Mouse (Mus musculus) midbrain, embryonic 16.5 days (tissue): Measurements from ENCODE around the gene Irf5. TPM values are rescaled to one million over a fixed set of nuclear protein-coding genes. Genes with fewer than 3 reads are reported as not detected.

ENCODE experiments used
- ATAC-seq: fragments of 200-750 bp; cut with Nextera tagmentation; 2 replicates; pipeline ENCODE4 v1.8.0; 2017; ENCODE audit warnings: moderate TSS enrichment
- H3K27ac ChIP-seq: fragments of 300-500 bp; sonication (generic); 2 replicates; pipeline ENCODE4 v1.5.1; 2014; ENCODE audit warnings: mild to moderate bottlenecking, low read length, mixed read lengths
- H3K27me3 ChIP-seq: fragments of 300-500 bp; sonication (generic); 2 replicates; pipeline ENCODE4 v1.6.1; 2014; ENCODE audit warnings: low read depth, low read length, mixed read lengths; ENCODE audit not compliant: control insufficient read depth, insufficient read depth
- H3K36me3 ChIP-seq: fragments of 300-500 bp; sonication (generic); 2 replicates; pipeline ENCODE4 v1.6.1; 2014; ENCODE audit warnings: mild to moderate bottlenecking, low read length, moderate library complexity, mixed read lengths; ENCODE audit not compliant: control insufficient read depth, insufficient read depth
- H3K4me1 ChIP-seq: fragments of 300-500 bp; sonication (generic); 2 replicates; pipeline ENCODE4 v1.6.1; 2014; ENCODE audit warnings: mild to moderate bottlenecking, low read length, mixed read lengths; ENCODE audit not compliant: control insufficient read depth, insufficient read depth
- H3K4me2 ChIP-seq: fragments of 300-500 bp; sonication (generic); 2 replicates; pipeline ENCODE4 v1.6.1; 2014; ENCODE audit warnings: mild to moderate bottlenecking, low read length, mixed read lengths
- H3K4me3 ChIP-seq: fragments of 300-500 bp; sonication (generic); 2 replicates; pipeline ENCODE4 v1.5.1; 2014; ENCODE audit warnings: low read depth, mild to moderate bottlenecking, low read length, moderate library complexity, mixed read lengths
- H3K9ac ChIP-seq: fragments of 300-500 bp; sonication (generic); 2 replicates; pipeline ENCODE4 v1.6.1; 2014; ENCODE audit warnings: low read depth, low read length, mixed read lengths
- H3K9me3 ChIP-seq: fragments of 300-500 bp; sonication (generic); replicated peaks from 2 replicates; pipeline ENCODE4 v1.6.1; 2014; ENCODE audit warnings: mild to moderate bottlenecking, low read length, mixed read lengths; ENCODE audit not compliant: control insufficient read depth, poor library complexity, severe bottlenecking
- WGBS: fragments of 180-500 bp; shearing (Covaris S2); extraction: QIAGEN DNeasy Blood & Tissue Kit; methylation state at CpG from one replicate; pipeline ENCODE4 v1.1.7; 2014; 5-methylcytosine and 5-hydroxymethylcytosine counted together
- polyA plus RNA-seq: library from polyadenylated mRNA; unstranded; fragments of >200 nt; fragmentation: Nextera tagmentation; extraction: Ambion mirVana; gene quantifications from 2 replicates; pipeline ENCODE4 v1.2.1, GENCODE M21; 2015

Irf5 gene
- polyA plus RNA-seq, 1 experiment from 2014 or later = 1.5 TPM

DNA sequence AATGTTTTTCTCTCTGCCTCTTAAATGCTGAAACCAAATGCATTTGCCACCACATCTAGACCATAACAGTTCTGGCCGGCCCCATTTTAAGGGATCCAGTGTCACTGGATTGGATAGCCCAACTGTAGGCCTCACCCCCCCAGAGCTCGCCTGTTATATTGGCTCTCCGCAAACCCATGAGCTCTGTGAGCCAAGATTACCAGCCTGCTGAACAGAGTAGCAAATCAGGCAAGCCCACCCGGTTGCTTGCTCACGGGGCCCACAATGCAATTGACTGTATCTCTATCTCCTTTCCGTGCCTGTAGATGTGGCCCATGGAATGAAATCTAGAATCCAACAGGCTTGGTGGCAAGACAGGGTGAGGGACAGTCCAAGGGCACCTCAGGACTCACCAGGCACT, 25.6 kb upstream of the Irf5 start:
- no peak overlapping the region for H3K4me3 ChIP-seq
- no peaks in the 10 kb centered on the region for H3K36me3 ChIP-seq
- no peak overlapping the region for H3K4me2 ChIP-seq
- H3K27me3 ChIP-seq = peaks cover 17% of the 10 kb centered on the region
- ATAC-seq = no peak
- 89% methylated on average over 6 of the region's 6 CpGs for WGBS
- H3K27ac ChIP-seq = no peak overlapping the region
- H3K9me3 ChIP-seq = no peaks in the 10 kb centered on the region
- no peaks in the 10 kb centered on the region for H3K4me1 ChIP-seq
- H3K9ac ChIP-seq = no peak overlapping the region

DNA sequence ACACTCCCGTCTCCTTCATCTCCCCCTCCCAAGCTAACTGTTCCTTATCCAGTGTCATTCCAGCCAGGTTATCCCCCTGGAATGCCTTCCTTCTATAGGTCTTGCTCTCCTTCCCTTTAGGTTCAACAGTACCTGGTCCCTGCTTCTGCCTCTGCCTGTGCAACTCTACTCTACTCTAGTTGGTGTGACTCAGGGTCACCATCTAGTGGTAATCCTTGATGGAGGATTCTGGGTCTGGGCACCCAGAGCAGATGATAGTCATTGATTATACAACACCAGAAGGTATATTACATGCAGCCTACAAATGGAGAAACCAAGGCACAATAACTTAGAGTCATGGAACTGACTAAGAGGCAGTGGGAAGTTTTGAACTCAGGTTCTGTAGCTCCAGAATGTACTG, 24.8 kb upstream of the Irf5 start:
- no peak for ATAC-seq
- no peaks in the 10 kb centered on the region for H3K4me1 ChIP-seq
- H3K9me3 ChIP-seq = no peaks in the 10 kb centered on the region
- no peak overlapping the region for H3K27ac ChIP-seq
- H3K9ac ChIP-seq = no peak overlapping the region
- H3K36me3 ChIP-seq = no peaks in the 10 kb centered on the region
- no peak overlapping the region for H3K4me2 ChIP-seq
- peaks cover 15% of the 10 kb centered on the region for H3K27me3 ChIP-seq
- 93% methylated on average over 1 of the region's 1 CpGs for WGBS
- H3K4me3 ChIP-seq = no peak overlapping the region

DNA sequence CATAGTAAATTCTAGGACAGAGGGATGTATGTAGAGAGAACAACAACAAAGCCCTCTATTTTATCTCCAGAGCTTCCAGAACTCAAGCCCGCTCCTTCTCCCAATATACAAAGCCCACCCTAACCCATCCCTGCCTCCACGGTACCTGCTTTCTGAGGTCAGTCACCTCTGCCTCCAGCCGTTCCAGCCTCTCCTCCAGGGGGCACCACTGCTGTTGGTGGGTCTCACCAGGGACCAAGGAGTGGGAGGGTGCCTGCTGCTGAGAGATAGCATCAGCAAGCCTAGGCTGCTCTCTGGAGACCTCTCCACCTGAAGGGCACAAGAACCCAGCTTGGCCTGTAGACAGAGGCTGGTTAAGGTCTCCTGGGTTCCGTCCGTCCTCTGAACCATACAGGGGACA, 20.9 kb upstream of the Irf5 start:
- H3K4me3 ChIP-seq = no peak overlapping the region
- no peak overlapping the region for H3K9ac ChIP-seq
- ATAC-seq = no peak
- no peak overlapping the region for H3K27ac ChIP-seq
- 0 out of 2 replicates have a peak, but pooled peaks cover 4% of the 10 kb centered on the region for H3K4me1 ChIP-seq
- H3K27me3 ChIP-seq = peaks cover 15% of the 10 kb centered on the region
- H3K9me3 ChIP-seq = no peaks in the 10 kb centered on the region
- 93% methylated on average over 5 of the region's 5 CpGs for WGBS
- H3K36me3 ChIP-seq = no peaks in the 10 kb centered on the region
- no peak overlapping the region for H3K4me2 ChIP-seq

DNA sequence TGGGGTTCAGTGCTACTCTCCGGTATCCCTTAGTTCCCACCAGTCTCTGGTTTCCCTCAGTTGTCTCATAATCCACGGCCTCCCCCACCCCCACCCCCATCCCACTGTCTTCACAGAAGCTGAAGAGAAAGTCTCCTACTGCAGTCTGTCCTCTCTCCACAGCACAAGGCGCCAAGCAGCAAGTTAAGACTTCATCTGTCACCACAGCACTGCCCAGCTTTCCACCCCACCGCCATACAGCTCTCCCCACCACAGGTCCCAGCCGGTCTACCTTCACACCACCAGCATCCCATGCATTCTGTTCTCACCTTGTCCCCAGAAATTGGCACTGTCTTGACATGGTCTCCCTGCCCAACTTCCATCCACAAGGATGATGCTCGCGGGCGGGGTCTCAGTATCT, 19.6 kb upstream of the Irf5 start:
- Histone ChIP-seq H3K9ac (peak overlapping the region; percentile 11; the same call in 1 of the 2 replicates), H3K4me3 (peak overlapping the region; percentile 51), H3K27ac (no peak overlapping the region), H3K9me3 (no peaks in the 10 kb centered on the region), H3K4me2 (peak overlapping the region; percentile 68), H3K27me3 (peaks cover 15% of the 10 kb centered on the region), H3K36me3 (no peaks in the 10 kb centered on the region), H3K4me1 (0 out of 2 replicates have a peak, but pooled peaks cover 4% of the 10 kb centered on the region)
- 26% methylated on average over 8 of the region's 8 CpGs for WGBS
- peak; percentile 16; the same call in 1 of the 2 replicates for ATAC-seq

DNA sequence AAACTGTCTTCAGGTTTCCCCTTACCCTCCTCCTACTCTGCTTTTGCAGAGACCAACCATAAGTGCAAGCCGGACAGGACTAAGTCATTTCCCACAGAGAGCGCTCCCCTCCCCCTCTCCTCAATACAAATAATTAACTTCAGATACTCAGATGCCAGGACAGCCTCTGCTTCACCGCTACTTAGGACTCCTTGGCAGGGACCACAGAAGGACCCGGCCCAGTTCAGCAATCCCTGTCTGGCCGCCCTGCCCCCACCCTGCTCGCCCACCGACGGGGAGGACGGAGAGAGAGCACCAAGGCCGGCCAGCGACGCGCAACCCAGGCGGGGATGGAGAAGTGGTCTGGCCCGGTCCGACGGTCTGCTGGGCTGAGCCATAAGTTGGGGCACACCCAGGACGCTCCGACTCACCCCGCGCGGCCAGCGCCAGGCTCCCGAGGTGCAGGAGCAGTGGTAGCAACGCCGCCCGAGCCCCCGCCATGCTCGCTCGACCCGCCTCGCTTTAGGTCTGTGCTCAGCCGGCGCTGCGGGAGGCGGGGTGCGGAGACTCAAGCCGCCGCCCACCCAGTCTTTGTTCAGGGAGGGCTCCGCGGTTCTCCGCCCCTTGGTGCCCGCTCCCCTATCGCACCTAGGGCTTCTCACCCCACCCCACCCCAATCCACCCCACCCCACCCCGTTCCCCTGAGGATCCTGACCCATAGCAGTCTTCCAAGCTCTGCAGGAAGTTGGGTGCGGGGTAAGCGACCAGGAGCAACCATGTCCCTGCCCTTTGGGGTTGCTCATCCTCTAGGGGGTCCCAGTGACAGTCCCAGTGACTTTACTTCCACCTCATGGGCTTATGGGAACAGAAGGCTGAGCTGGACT, 18.7 kb upstream of the Irf5 start, which contains the start of gene Kcp:
Gene Kcp, minus strand, starts transcription at position 506 of the 863 bp plus-strand sequence.
- Histone ChIP-seq H3K36me3 (no peaks in the 10 kb centered on the region), H3K27me3 (peaks cover 15% of the 10 kb centered on the region), H3K4me3 (peak within 1 kb of the TSS; percentile 51), H3K9ac (peak within 1 kb of the TSS; percentile 65), H3K9me3 (no peaks in the 10 kb centered on the region), H3K4me1 (0 out of 2 replicates have a peak, but pooled peaks cover 4% of the 10 kb centered on the region), H3K27ac (no peak within 1 kb of the TSS), H3K4me2 (peak within 1 kb of the TSS; percentile 68)
- peak; percentile 71 for ATAC-seq
- 2% methylated on average over 43 of the region's 47 CpGs for WGBS

DNA sequence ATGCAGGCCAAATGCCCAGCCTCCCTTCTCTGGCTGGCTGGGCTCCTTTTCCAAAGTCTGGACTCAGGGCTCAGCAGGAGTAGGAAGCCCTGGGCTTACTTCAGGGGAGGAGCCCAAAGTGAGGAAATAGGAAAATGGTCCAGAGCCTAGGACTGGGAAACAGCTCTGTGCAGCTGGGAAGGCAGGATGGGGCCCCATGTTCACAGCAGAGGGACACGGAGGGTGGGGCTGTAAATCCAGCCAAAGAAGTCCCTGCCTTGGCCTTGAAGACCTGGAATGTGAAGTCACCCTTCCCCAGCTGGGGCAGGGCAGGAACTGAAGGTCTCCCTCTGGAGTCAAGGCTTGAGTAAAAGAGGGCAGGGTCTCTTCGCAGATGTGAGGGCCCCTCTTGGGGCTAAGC, 17.3 kb upstream of the Irf5 start:
- ATAC-seq = no peak
- H3K4me3 ChIP-seq = no peak overlapping the region
- H3K4me1 ChIP-seq = 0 out of 2 replicates have a peak, but pooled peaks cover 6% of the 10 kb centered on the region
- WGBS = 49% methylated on average over 2 of the region's 2 CpGs
- no peak overlapping the region for H3K9ac ChIP-seq
- H3K36me3 ChIP-seq = no peaks in the 10 kb centered on the region
- no peaks in the 10 kb centered on the region for H3K9me3 ChIP-seq
- no peak overlapping the region for H3K4me2 ChIP-seq
- no peak overlapping the region for H3K27ac ChIP-seq
- peaks cover 15% of the 10 kb centered on the region for H3K27me3 ChIP-seq

DNA sequence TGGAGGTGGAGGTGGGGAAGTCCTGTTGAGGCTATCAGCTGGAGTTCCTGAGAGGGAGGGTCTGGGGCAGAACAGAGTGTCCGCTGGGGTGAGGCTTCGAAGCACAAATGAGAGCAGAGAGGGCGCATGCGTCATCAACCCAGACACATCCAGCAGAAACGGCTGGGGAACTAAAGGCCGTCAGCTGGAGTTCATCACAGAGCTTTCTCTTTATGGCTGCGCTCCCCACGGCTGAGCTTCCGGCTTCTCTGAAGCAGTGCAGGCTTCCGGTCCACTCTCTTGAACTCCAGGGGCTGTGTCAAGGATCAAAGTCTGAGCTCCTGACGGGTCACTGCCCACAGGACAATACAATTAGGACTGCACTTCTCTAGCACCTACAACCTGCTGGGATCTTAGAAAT, 13.1 kb upstream of the Irf5 start:
- peak; percentile 67 for ATAC-seq
- 0 out of 2 replicates have a peak overlapping the region, but pooled peaks have one; percentile 12 for H3K9ac ChIP-seq
- peak overlapping the region; percentile 2; the same call in 1 of the 2 replicates for H3K4me3 ChIP-seq
- 0 out of 2 replicates have a peak, but pooled peaks cover 2% of the 10 kb centered on the region for H3K4me1 ChIP-seq
- under 1% methylated on average over 11 of the region's 11 CpGs for WGBS
- H3K4me2 ChIP-seq = peak overlapping the region; percentile 35
- no peaks in the 10 kb centered on the region for H3K9me3 ChIP-seq
- H3K27ac ChIP-seq = no peak overlapping the region
- H3K27me3 ChIP-seq = peaks cover 2% of the 10 kb centered on the region; the same call in 1 of the 2 replicates
- no peaks in the 10 kb centered on the region for H3K36me3 ChIP-seq

DNA sequence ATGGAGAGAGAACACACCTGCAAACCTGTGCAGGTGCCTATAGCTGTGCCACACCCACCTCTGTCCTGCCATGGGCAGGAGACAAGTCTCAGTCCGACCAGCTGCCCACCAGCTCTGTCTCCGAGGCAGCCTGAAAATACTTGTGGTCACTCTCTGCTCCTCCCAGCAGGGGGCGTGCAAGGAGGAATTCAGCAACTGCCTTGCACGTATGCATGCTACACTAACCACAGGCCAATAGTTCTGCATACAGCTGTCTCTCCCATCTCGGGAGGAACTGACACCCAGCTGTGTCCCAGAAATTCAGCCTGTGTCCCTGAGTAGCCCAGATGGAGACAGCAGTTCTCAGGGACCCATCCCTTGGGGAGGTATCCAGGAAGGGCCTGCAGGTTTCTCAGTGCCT, 9.3 kb upstream of the Irf5 start:
- ATAC-seq = no peak
- Histone ChIP-seq H3K9me3 (no peaks in the 10 kb centered on the region), H3K4me2 (no peak overlapping the region), H3K36me3 (no peaks in the 10 kb centered on the region), H3K27ac (no peak overlapping the region), H3K27me3 (no peaks in the 10 kb centered on the region), H3K4me1 (0 out of 2 replicates have a peak, but pooled peaks cover 2% of the 10 kb centered on the region), H3K4me3 (no peak overlapping the region), H3K9ac (no peak overlapping the region)
- WGBS = 8% methylated on average over 5 of the region's 5 CpGs

DNA sequence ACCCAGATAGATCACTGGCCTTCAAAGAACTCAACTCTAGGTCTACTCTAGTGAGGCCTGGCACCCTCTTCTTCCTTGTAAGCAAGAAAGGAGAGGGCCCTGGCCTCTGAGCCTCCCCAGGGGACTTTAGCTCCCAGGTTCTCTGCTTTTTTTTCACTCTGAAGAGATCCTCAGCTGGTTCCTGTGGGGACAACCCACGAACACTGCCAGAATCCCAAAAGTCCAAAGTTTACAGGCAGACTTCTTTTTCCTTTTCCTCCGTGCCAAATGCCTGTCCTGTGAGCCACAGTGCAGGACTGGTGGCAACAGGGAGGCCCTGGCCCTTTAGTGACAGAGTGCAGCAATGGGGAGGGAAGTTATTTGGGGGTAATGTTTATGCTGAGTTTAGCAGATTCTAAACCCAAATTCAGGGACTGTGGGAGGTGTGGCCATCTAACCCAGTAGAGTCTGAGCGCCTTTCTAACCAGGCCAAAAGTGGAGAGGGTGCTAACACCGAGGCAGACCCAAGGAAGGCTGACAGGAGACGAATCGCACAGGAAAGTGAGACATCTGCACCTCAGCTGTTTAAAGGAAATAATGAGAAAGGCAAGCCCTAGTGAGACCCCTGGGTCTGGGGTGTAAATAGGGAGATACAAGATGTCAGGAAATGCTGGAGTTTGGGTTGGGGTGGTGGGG, 3.7 kb upstream of the Irf5 start:
- 79% methylated on average over 6 of the region's 6 CpGs for WGBS
- no peak overlapping the region for H3K27ac ChIP-seq

More for the DNA sequence above, 3.7 kb upstream of the Irf5 start:
- no peak overlapping the region for H3K4me3 ChIP-seq
- H3K4me2 ChIP-seq = no peak overlapping the region
- no peaks in the 10 kb centered on the region for H3K9me3 ChIP-seq
- peaks cover 10% of the 10 kb centered on the region for H3K4me1 ChIP-seq
- no peak overlapping the region for H3K9ac ChIP-seq
- H3K36me3 ChIP-seq = no peaks in the 10 kb centered on the region
- H3K27me3 ChIP-seq = peaks cover 4% of the 10 kb centered on the region
- ATAC-seq = no peak
